Mouse (Mus musculus) lung, embryonic 14.5 days (tissue): Measurements from ENCODE around the gene Hs6st2. TPM values are rescaled to one million over a fixed set of nuclear protein-coding genes. Genes with fewer than 3 reads are reported as not detected.

ENCODE experiments used
- ATAC-seq: fragments of 200-750 bp; cut with Nextera tagmentation; 2 replicates; pipeline ENCODE4 v1.8.0; 2017; ENCODE audit warnings: mild to moderate bottlenecking, moderate TSS enrichment, moderate library complexity; ENCODE audit not compliant: insufficient read depth
- DNase-seq: peaks from one replicate; pipeline ENCODE4 v3.0.0-alpha.2; 2015
- H3K27ac ChIP-seq: fragments of 300-500 bp; sonication (generic); 2 replicates; pipeline ENCODE4 v1.5.1; 2014; ENCODE audit warnings: low read depth, mild to moderate bottlenecking, moderate library complexity
- H3K27me3 ChIP-seq: fragments of 300-500 bp; sonication (generic); 2 replicates; pipeline ENCODE4 v1.6.1; 2014; ENCODE audit warnings: low read length, control low read depth; ENCODE audit not compliant: insufficient read depth
- H3K36me3 ChIP-seq: fragments of 300-500 bp; sonication (generic); 2 replicates; pipeline ENCODE4 v1.6.1; 2014; ENCODE audit warnings: control low read depth; ENCODE audit not compliant: insufficient read depth
- H3K4me1 ChIP-seq: fragments of 300-500 bp; sonication (generic); 2 replicates; pipeline ENCODE4 v1.6.1; 2014; ENCODE audit warnings: antibody characterized with exemption, control low read depth; ENCODE audit not compliant: insufficient read depth
- H3K4me2 ChIP-seq: fragments of 300-500 bp; sonication (generic); 2 replicates; pipeline ENCODE4 v1.6.1; 2014; ENCODE audit warnings: mild to moderate bottlenecking
- H3K4me3 ChIP-seq: fragments of 300-500 bp; sonication (generic); 2 replicates; pipeline ENCODE4 v1.5.1; 2014; ENCODE audit warnings: low read depth, low read length
- H3K9ac ChIP-seq: fragments of 300-500 bp; sonication (generic); 2 replicates; pipeline ENCODE4 v1.6.1; 2014
- H3K9me3 ChIP-seq: fragments of 300-500 bp; sonication (generic); 2 replicates; pipeline ENCODE4 v1.6.1; 2016; ENCODE audit warnings: low read depth, low read length, control low read depth
- CTCF ChIP-seq: IDR thresholded peaks from 2 replicates; pipeline ENCODE4 v1.5.1; 2016; ENCODE audit warnings: antibody characterized with exemption, low read depth
- WGBS: fragments of 180-500 bp; shearing (Covaris S2); extraction: QIAGEN DNeasy Blood & Tissue Kit; methylation state at CpG from one replicate; pipeline ENCODE4 v1.1.7; 2014; 5-methylcytosine and 5-hydroxymethylcytosine counted together
- polyA plus RNA-seq: library from polyadenylated mRNA; unstranded; fragments of >200 nt; fragmentation: Nextera tagmentation; extraction: Ambion mirVana; gene quantifications from 2 replicates; pipeline ENCODE4 v1.2.1, GENCODE M21; 2014

Gene Hs6st2
- polyA plus RNA-seq, 1 experiment from 2014 or later: 17.5 TPM

GRCm38 (mm10) chrX:51514831-51515230 is 166.8 kb downstream of the Hs6st2 start:
- Histone ChIP-seq H3K36me3 (no peaks in the 10 kb centered on the region), H3K4me1 (no peaks in the 10 kb centered on the region), H3K4me3 (no peak overlapping the region), H3K27me3 (no peaks in the 10 kb centered on the region), H3K9ac (no peak overlapping the region), H3K4me2 (no peak overlapping the region), H3K27ac (no peak overlapping the region), H3K9me3 (no peaks in the 10 kb centered on the region)
- 39% methylated on average over 1 of the region's 1 CpGs for WGBS
- peak; percentile 8 for DNase-seq
- no peak for ATAC-seq
- no peak for TF ChIP-seq CTCF

GRCm38 (mm10) chrX:51506526-51506925 is 175.1 kb downstream of the Hs6st2 start:
- no peak for ATAC-seq
- no peak for TF ChIP-seq CTCF
- 68% methylated on average over 4 of the region's 4 CpGs for WGBS
- H3K4me1 ChIP-seq: no peaks in the 10 kb centered on the region
- no peak overlapping the region for H3K9ac ChIP-seq
- no peaks in the 10 kb centered on the region for H3K27me3 ChIP-seq
- H3K36me3 ChIP-seq: no peaks in the 10 kb centered on the region
- H3K27ac ChIP-seq: no peak overlapping the region
- H3K4me2 ChIP-seq: no peak overlapping the region
- no peak overlapping the region for H3K4me3 ChIP-seq
- H3K9me3 ChIP-seq: no peaks in the 10 kb centered on the region
- no peak for DNase-seq

GRCm38 (mm10) chrX:51505691-51506090 is 176.0 kb downstream of the Hs6st2 start:
- ATAC-seq: no peak
- DNase-seq: no peak
- no peak for TF ChIP-seq CTCF
- H3K27me3 ChIP-seq: no peaks in the 10 kb centered on the region
- H3K4me2 ChIP-seq: no peak overlapping the region
- no peaks in the 10 kb centered on the region for H3K36me3 ChIP-seq
- no peak overlapping the region for H3K27ac ChIP-seq
- WGBS: 92% methylated on average over 1 of the region's 1 CpGs
- no peak overlapping the region for H3K9ac ChIP-seq
- no peaks in the 10 kb centered on the region for H3K9me3 ChIP-seq
- H3K4me1 ChIP-seq: no peaks in the 10 kb centered on the region
- H3K4me3 ChIP-seq: no peak overlapping the region

GRCm38 (mm10) chrX:51503781-51504471 is 177.7 kb downstream of the Hs6st2 start:
- Histone ChIP-seq H3K9me3 (no peaks in the 10 kb centered on the region), H3K4me2 (no peak overlapping the region), H3K4me3 (no peak overlapping the region), H3K36me3 (no peaks in the 10 kb centered on the region), H3K4me1 (no peaks in the 10 kb centered on the region), H3K9ac (no peak overlapping the region), H3K27ac (no peak overlapping the region), H3K27me3 (no peaks in the 10 kb centered on the region)
- ATAC-seq (no peak), DNase-seq (no peak)
- WGBS: 62% methylated on average over 7 of the region's 7 CpGs
- no peak for TF ChIP-seq CTCF

- H3K4me2 ChIP-seq: no peak overlapping the region
- H3K27ac ChIP-seq: no peak overlapping the region
- no peak overlapping the region for H3K4me3 ChIP-seq
- TF ChIP-seq CTCF: peak; percentile 61
- no peaks in the 10 kb centered on the region for H3K36me3 ChIP-seq
- no peaks in the 10 kb centered on the region for H3K9me3 ChIP-seq
- DNase-seq (no peak), ATAC-seq (no peak)
- no peaks in the 10 kb centered on the region for H3K4me1 ChIP-seq
- H3K27me3 ChIP-seq: no peaks in the 10 kb centered on the region
- 39% methylated on average over 1 of the region's 1 CpGs for WGBS
- H3K9ac ChIP-seq: no peak overlapping the region
These were observed 183.8 kb downstream of the Hs6st2 start for GRCm38 (mm10) chrX:51497831-51498230.

- no peak overlapping the region for H3K27ac ChIP-seq
- peak; percentile 35; the same call in 1 of the 2 replicates for ATAC-seq
- peak; percentile 46 for DNase-seq
These were observed 193.3 kb downstream of the Hs6st2 start for GRCm38 (mm10) chrX:51488374-51488773.

GRCm38 (mm10) chrX:51469411-51469810 is 212.2 kb downstream of the Hs6st2 start:
- no peak for TF ChIP-seq CTCF
- Histone ChIP-seq H3K4me2 (no peak overlapping the region), H3K9me3 (no peaks in the 10 kb centered on the region), H3K9ac (no peak overlapping the region), H3K27me3 (no peaks in the 10 kb centered on the region), H3K4me1 (no peaks in the 10 kb centered on the region), H3K27ac (no peak overlapping the region), H3K4me3 (no peak overlapping the region), H3K36me3 (no peaks in the 10 kb centered on the region)
- DNase-seq (no peak), ATAC-seq (no peak)
- 86% methylated on average over 4 of the region's 4 CpGs for WGBS

More at GRCm38 (mm10) chrX:51488374-51488773, 193.3 kb downstream of the Hs6st2 start:
- TF ChIP-seq CTCF: no peak
- Histone ChIP-seq H3K4me1 (no peaks in the 10 kb centered on the region), H3K9ac (no peak overlapping the region), H3K4me2 (no peak overlapping the region), H3K36me3 (no peaks in the 10 kb centered on the region), H3K4me3 (no peak overlapping the region), H3K9me3 (no peaks in the 10 kb centered on the region), H3K27me3 (no peaks in the 10 kb centered on the region)
